Mouse (Mus musculus) stomach, postnatal 0 days (tissue): Measurements from ENCODE around the gene Selenof.

Experiments
- CTCF ChIP-seq: IDR thresholded peaks from 2 replicates; pipeline ENCODE4 v1.5.1; 2016; ENCODE audit warnings: antibody characterized with exemption, low read depth, mild to moderate bottlenecking, moderate library complexity
- EP300 ChIP-seq: optimal IDR thresholded peaks from 2 replicates; pipeline ENCODE3; 2016; ENCODE audit warnings: antibody characterized with exemption

GRCm38 (mm10) chr3:144550659-144551058 lies 19.4 kb upstream of the Selenof start:
- TF ChIP-seq EP300 (no peak), CTCF (no peak)
